Mouse (Mus musculus) midbrain, embryonic 16.5 days (tissue): ENCODE data around the gene Lsm7. TPM values are rescaled to one million over a fixed set of nuclear protein-coding genes. Genes with fewer than 3 reads are reported as not detected.
A peak's percentile ranks its signal among the peaks of the same experiment; 100 is the strongest.

Experiments used
- ATAC-seq: fragments of 200-750 bp; cut with Nextera tagmentation; 2 replicates; pipeline ENCODE4 v1.8.0; 2017; ENCODE audit warnings: moderate TSS enrichment
- H3K27ac ChIP-seq: fragments of 300-500 bp; sonication (generic); 2 replicates; pipeline ENCODE4 v1.5.1; 2014; ENCODE audit warnings: mild to moderate bottlenecking, low read length, mixed read lengths
- H3K27me3 ChIP-seq: fragments of 300-500 bp; sonication (generic); 2 replicates; pipeline ENCODE4 v1.6.1; 2014; ENCODE audit warnings: low read depth, low read length, mixed read lengths; ENCODE audit not compliant: control insufficient read depth, insufficient read depth
- H3K36me3 ChIP-seq: fragments of 300-500 bp; sonication (generic); 2 replicates; pipeline ENCODE4 v1.6.1; 2014; ENCODE audit warnings: mild to moderate bottlenecking, low read length, moderate library complexity, mixed read lengths; ENCODE audit not compliant: control insufficient read depth, insufficient read depth
- H3K4me1 ChIP-seq: fragments of 300-500 bp; sonication (generic); 2 replicates; pipeline ENCODE4 v1.6.1; 2014; ENCODE audit warnings: mild to moderate bottlenecking, low read length, mixed read lengths; ENCODE audit not compliant: control insufficient read depth, insufficient read depth
- H3K4me2 ChIP-seq: fragments of 300-500 bp; sonication (generic); 2 replicates; pipeline ENCODE4 v1.6.1; 2014; ENCODE audit warnings: mild to moderate bottlenecking, low read length, mixed read lengths
- H3K4me3 ChIP-seq: fragments of 300-500 bp; sonication (generic); 2 replicates; pipeline ENCODE4 v1.5.1; 2014; ENCODE audit warnings: low read depth, mild to moderate bottlenecking, low read length, moderate library complexity, mixed read lengths
- H3K9ac ChIP-seq: fragments of 300-500 bp; sonication (generic); 2 replicates; pipeline ENCODE4 v1.6.1; 2014; ENCODE audit warnings: low read depth, low read length, mixed read lengths
- H3K9me3 ChIP-seq: fragments of 300-500 bp; sonication (generic); replicated peaks from 2 replicates; pipeline ENCODE4 v1.6.1; 2014; ENCODE audit warnings: mild to moderate bottlenecking, low read length, mixed read lengths; ENCODE audit not compliant: control insufficient read depth, poor library complexity, severe bottlenecking
- WGBS: fragments of 180-500 bp; shearing (Covaris S2); extraction: QIAGEN DNeasy Blood & Tissue Kit; methylation state at CpG from one replicate; pipeline ENCODE4 v1.1.7; 2014; 5-methylcytosine and 5-hydroxymethylcytosine counted together
- polyA plus RNA-seq: library from polyadenylated mRNA; unstranded; fragments of >200 nt; fragmentation: Nextera tagmentation; extraction: Ambion mirVana; gene quantifications from 2 replicates; pipeline ENCODE4 v1.2.1, GENCODE M21; 2015

Lsm7 gene
- polyA plus RNA-seq, 1 experiment from 2014 or later = 202 TPM

GRCm38 (mm10) chr10:80858350-80858935, 3.4 kb upstream of the Lsm7 start:
- 88% methylated on average over 7 of the region's 7 CpGs for whole genome bisulfite sequencing
- no peaks in the 10 kb centered on the region for H3K9me3 ChIP-seq
- H3K4me1 ChIP-seq = peaks cover 31% of the 10 kb centered on the region
- H3K4me3 ChIP-seq = no peak overlapping the region
- no peak for ATAC-seq
- H3K27ac ChIP-seq = no peak overlapping the region
- H3K27me3 ChIP-seq = no peaks in the 10 kb centered on the region
- no peak overlapping the region for H3K4me2 ChIP-seq
- peaks cover 14% of the 10 kb centered on the region; the same call in 1 of the 2 replicates for H3K36me3 ChIP-seq
- H3K9ac ChIP-seq = no peak overlapping the region

- WGBS = 59% methylated on average over 3 of the region's 3 CpGs
- Histone ChIP-seq H3K4me3 (no peak overlapping the region), H3K9ac (peak overlapping the region; percentile 50; the same call in 1 of the 2 replicates), H3K4me1 (peaks cover 32% of the 10 kb centered on the region), H3K36me3 (peaks cover 9% of the 10 kb centered on the region; the same call in 1 of the 2 replicates), H3K27ac (no peak overlapping the region), H3K27me3 (no peaks in the 10 kb centered on the region), H3K4me2 (peak overlapping the region; percentile 9; the same call in 1 of the 2 replicates), H3K9me3 (no peaks in the 10 kb centered on the region)
- ATAC-seq = no peak
These were observed 2.8 kb upstream of the Lsm7 start for GRCm38 (mm10) chr10:80857848-80858247.

GRCm38 (mm10) chr10:80857386-80857785, 2.4 kb upstream of the Lsm7 start:
- Histone ChIP-seq H3K27me3 (no peaks in the 10 kb centered on the region), H3K4me1 (peaks cover 32% of the 10 kb centered on the region), H3K4me2 (peak overlapping the region; percentile 9; the same call in 1 of the 2 replicates), H3K27ac (no peak overlapping the region), H3K4me3 (no peak overlapping the region), H3K36me3 (peaks cover 4% of the 10 kb centered on the region; the same call in 1 of the 2 replicates), H3K9me3 (no peaks in the 10 kb centered on the region), H3K9ac (peak overlapping the region; percentile 50; the same call in 1 of the 2 replicates)
- ATAC-seq = no peak
- 34% methylated on average over 8 of the region's 8 CpGs for WGBS

GRCm38 (mm10) chr10:80856908-80857307, 1.9 kb upstream of the Lsm7 start:
- Histone ChIP-seq H3K27me3 (no peaks in the 10 kb centered on the region), H3K4me3 (no peak overlapping the region), H3K4me1 (peaks cover 32% of the 10 kb centered on the region), H3K9ac (peak overlapping the region; percentile 35), H3K9me3 (no peaks in the 10 kb centered on the region), H3K4me2 (peak overlapping the region; percentile 91; the same call in 1 of the 2 replicates), H3K27ac (no peak overlapping the region), H3K36me3 (peaks cover 5% of the 10 kb centered on the region)
- WGBS = 86% methylated on average over 5 of the region's 5 CpGs
- ATAC-seq = no peak

- no peak for ATAC-seq
- WGBS = 71% methylated on average over 3 of the region's 3 CpGs
These were observed 1.3 kb upstream of the Lsm7 start for GRCm38 (mm10) chr10:80856267-80856666.

GRCm38 (mm10) chr10:80855749-80856073, 702 bp upstream of the Lsm7 start:
- 0 out of 2 replicates have a peak, but pooled peaks have one; percentile 15 for ATAC-seq
- Histone ChIP-seq H3K36me3 (peaks cover 12% of the 10 kb centered on the region), H3K27me3 (no peaks in the 10 kb centered on the region), H3K9ac (peak overlapping the region; percentile 96), H3K9me3 (no peaks in the 10 kb centered on the region), H3K27ac (no peak overlapping the region), H3K4me3 (peak overlapping the region; percentile 75), H3K4me2 (peak overlapping the region; percentile 91), H3K4me1 (peaks cover 32% of the 10 kb centered on the region)
- 29% methylated on average over 11 of the region's 11 CpGs for WGBS

More at GRCm38 (mm10) chr10:80856267-80856666, 1.3 kb upstream of the Lsm7 start:
- H3K9ac ChIP-seq = peak overlapping the region; percentile 96
- H3K27me3 ChIP-seq = no peaks in the 10 kb centered on the region
- peaks cover 12% of the 10 kb centered on the region for H3K36me3 ChIP-seq
- peaks cover 32% of the 10 kb centered on the region for H3K4me1 ChIP-seq
- H3K27ac ChIP-seq = no peak overlapping the region
- no peaks in the 10 kb centered on the region for H3K9me3 ChIP-seq
- H3K4me3 ChIP-seq = peak overlapping the region; percentile 75; the same call in 1 of the 2 replicates
- H3K4me2 ChIP-seq = peak overlapping the region; percentile 91

- no peak for ATAC-seq
These were observed 6.4 kb downstream of the Lsm7 start for GRCm38 (mm10) chr10:80848571-80848970.

GRCm38 (mm10) chr10:80845732-80846131, 9.3 kb downstream of the Lsm7 start:
- H3K9me3 ChIP-seq = no peaks in the 10 kb centered on the region
- no peak for ATAC-seq
- WGBS = 78% methylated on average over 12 of the region's 12 CpGs
- peaks cover 6% of the 10 kb centered on the region; the same call in 1 of the 2 replicates for H3K4me1 ChIP-seq
- H3K36me3 ChIP-seq = no peaks in the 10 kb centered on the region
- no peak overlapping the region for H3K4me3 ChIP-seq
- H3K27ac ChIP-seq = no peak overlapping the region
- peaks cover 25% of the 10 kb centered on the region for H3K27me3 ChIP-seq
- no peak overlapping the region for H3K9ac ChIP-seq
- no peak overlapping the region for H3K4me2 ChIP-seq

More at GRCm38 (mm10) chr10:80848571-80848970, 6.4 kb downstream of the Lsm7 start:
- Histone ChIP-seq H3K9ac (no peak overlapping the region), H3K4me2 (no peak overlapping the region), H3K4me1 (peaks cover 8% of the 10 kb centered on the region), H3K4me3 (no peak overlapping the region), H3K9me3 (no peaks in the 10 kb centered on the region), H3K27me3 (peaks cover 14% of the 10 kb centered on the region), H3K27ac (no peak overlapping the region), H3K36me3 (peaks cover 12% of the 10 kb centered on the region)
- WGBS = 11% methylated on average over 10 of the region's 10 CpGs

GRCm38 (mm10) chr10:80845055-80845693, 9.8 kb downstream of the Lsm7 start:
- 55% methylated on average over 8 of the region's 8 CpGs for WGBS
- H3K27me3 ChIP-seq = peaks cover 25% of the 10 kb centered on the region
- peaks cover 6% of the 10 kb centered on the region; the same call in 1 of the 2 replicates for H3K4me1 ChIP-seq
- no peak overlapping the region for H3K27ac ChIP-seq
- no peaks in the 10 kb centered on the region for H3K36me3 ChIP-seq
- no peak overlapping the region for H3K4me3 ChIP-seq
- H3K9ac ChIP-seq = no peak overlapping the region; the same call in 1 of the 2 replicates
- H3K9me3 ChIP-seq = no peaks in the 10 kb centered on the region
- H3K4me2 ChIP-seq = no peak overlapping the region
- no peak for ATAC-seq
